Mouse (Mus musculus) brain, embryonic 14.5 days (tissue): ENCODE data around the gene Sco2. TPM values are rescaled to one million over a fixed set of nuclear protein-coding genes. Genes with fewer than 3 reads are reported as not detected.

Experiments
- DNase-seq: peaks from one replicate; pipeline ENCODE4 v3.0.0-alpha.2; 2011; ENCODE audit warnings: low read depth
- CTCF ChIP-seq: fragments of 200-500 bp; IDR thresholded peaks from 2 replicates; pipeline ENCODE4 v1.5.1; 2012; ENCODE audit warnings: inconsistent platforms, mild to moderate bottlenecking, moderate library complexity, borderline replicate concordance; ENCODE audit not compliant: insufficient read depth, insufficient read length; ENCODE audit errors: extremely low read depth
- POLR2A ChIP-seq: fragments of 200-500 bp; IDR thresholded peaks from 2 replicates; pipeline ENCODE4 v1.6.1; 2012; ENCODE audit warnings: mild to moderate bottlenecking, inconsistent platforms, borderline replicate concordance; ENCODE audit not compliant: poor library complexity, insufficient read depth, insufficient read length, severe bottlenecking; ENCODE audit errors: extremely low read depth
- polyA plus RNA-seq: library from polyadenylated mRNA; depleted of rRNA; stranded (reverse); fragments of >200 nt; gene quantifications from 2 replicates; pipeline ENCODE4 v1.2.3, GENCODE M21; 2012

The Sco2 gene
- polyA plus RNA-seq, 1 experiment, result 30.7 TPM

GRCm38 (mm10) chr15:89363051-89363450 is 10.6 kb downstream of the Sco2 start:
- TF ChIP-seq POLR2A (no peak), CTCF (no peak)
- DNase-seq, result no peak

- no peak for DNase-seq
- TF ChIP-seq POLR2A (no peak), CTCF (no peak)
These were observed 14.9 kb downstream of the Sco2 start for GRCm38 (mm10) chr15:89358784-89359183.

GRCm38 (mm10) chr15:89356372-89356771 is 17.3 kb downstream of the Sco2 start:
- TF ChIP-seq POLR2A (no peak), CTCF (no peak)
- DNase-seq, result peak; percentile 95

GRCm38 (mm10) chr15:89355241-89356187 is 18.1 kb downstream of the Sco2 start, which contains the start of the genes Lmf2 and Ncaph2:
Gene Lmf2, minus strand, starts transcription at chr15:89355659.
Gene Ncaph2, plus strand, starts transcription at chr15:89355719.
- DNase-seq, result peak; percentile 98
- TF ChIP-seq CTCF (no peak), POLR2A (no peak; the same call in 1 of the 2 replicates)

GRCm38 (mm10) chr15:89354455-89354854 is 19.2 kb downstream of the Sco2 start:
- no peak for TF ChIP-seq CTCF
- no peak for TF ChIP-seq POLR2A
- no peak for DNase-seq

- TF ChIP-seq POLR2A (no peak), CTCF (no peak)
- DNase-seq, result no peak
These were observed 19.8 kb downstream of the Sco2 start for GRCm38 (mm10) chr15:89353837-89354236.

GRCm38 (mm10) chr15:89352795-89353194 is 20.9 kb downstream of the Sco2 start:
- TF ChIP-seq CTCF (no peak), POLR2A (no peak)

GRCm38 (mm10) chr15:89352054-89352453 is 21.6 kb downstream of the Sco2 start:
- no peak for DNase-seq
- TF ChIP-seq POLR2A, result no peak
- no peak for TF ChIP-seq CTCF

More at GRCm38 (mm10) chr15:89352795-89353194, 20.9 kb downstream of the Sco2 start:
- DNase-seq, result no peak

- no peak for TF ChIP-seq POLR2A
- no peak for TF ChIP-seq CTCF
These were observed 22.3 kb downstream of the Sco2 start for GRCm38 (mm10) chr15:89351302-89351701.

GRCm38 (mm10) chr15:89350447-89350846 is 23.2 kb downstream of the Sco2 start:
- TF ChIP-seq POLR2A (no peak), CTCF (no peak)

More at GRCm38 (mm10) chr15:89351302-89351701, 22.3 kb downstream of the Sco2 start:
- no peak for DNase-seq

GRCm38 (mm10) chr15:89343325-89343724 is 30.3 kb downstream of the Sco2 start:
- no peak for TF ChIP-seq CTCF
- no peak for TF ChIP-seq POLR2A
- DNase-seq, result no peak

More at GRCm38 (mm10) chr15:89350447-89350846, 23.2 kb downstream of the Sco2 start:
- DNase-seq, result no peak
